Mouse (Mus musculus) v-Abl transformed pro-B cells (cell line): ENCODE measurements around the gene 0610010K14Rik.

ENCODE experiments used
- in situ Hi-C, 2 experiments: fragments of 400-800 bp; cut with MboI; formaldehyde crosslinking; loops; one replicate each; pipeline ENCODE4 v1.15.1; 2025; ENCODE audit not compliant: unreplicated experiment in 2 of 2

The 0610010K14Rik gene

DNA sequence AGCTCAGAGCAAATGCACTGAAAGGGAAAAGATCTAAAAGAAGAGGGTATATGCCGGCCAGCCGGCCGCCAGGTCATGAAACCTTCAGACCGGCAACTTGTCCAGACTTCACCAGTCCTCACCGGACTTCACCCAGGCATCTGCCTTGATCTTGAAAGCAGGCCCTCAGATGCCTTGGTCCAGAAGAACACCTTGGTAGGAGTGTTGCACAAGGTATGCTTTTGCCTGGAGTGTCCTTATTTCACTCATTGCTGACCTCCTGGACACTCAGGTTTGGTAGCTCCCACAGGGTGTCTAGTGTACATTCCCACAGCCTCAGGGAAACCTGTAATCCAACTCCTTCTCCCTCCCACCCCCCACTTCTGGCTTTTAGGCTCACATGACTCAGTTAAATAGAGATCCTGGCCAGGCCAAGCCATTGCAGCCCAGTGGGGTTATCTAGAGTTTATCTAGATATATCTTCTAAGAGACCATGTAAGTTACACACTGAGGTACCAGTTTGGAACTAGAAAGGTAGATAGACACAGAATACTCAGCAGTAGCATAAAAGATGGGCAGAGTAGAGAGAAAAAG lies 37.6 kb downstream of the 0610010K14Rik start:
- in situ Hi-C loops, result loop anchor here (5.0 to 25.0 kb wide), 3 partner anchors 143 to 513 kb away; partner anchors contain the start of genes Asgr1 (in 1 of the 2), Senp3 (in 1 of the 2), Tnfsf12 (in 1 of the 2) and Tnfsf13 (in 1 of the 2)

- in situ Hi-C loops, result loop anchor here in 1 of 2 experiments (10.0 to 25.0 kb wide), 2 partner anchors 244 to 487 kb away; no protein-coding TSS in a partner anchor
Measured at GRCm38 (mm10) chr11:70199107-70199506, 38.6 kb downstream of the 0610010K14Rik start.

DNA sequence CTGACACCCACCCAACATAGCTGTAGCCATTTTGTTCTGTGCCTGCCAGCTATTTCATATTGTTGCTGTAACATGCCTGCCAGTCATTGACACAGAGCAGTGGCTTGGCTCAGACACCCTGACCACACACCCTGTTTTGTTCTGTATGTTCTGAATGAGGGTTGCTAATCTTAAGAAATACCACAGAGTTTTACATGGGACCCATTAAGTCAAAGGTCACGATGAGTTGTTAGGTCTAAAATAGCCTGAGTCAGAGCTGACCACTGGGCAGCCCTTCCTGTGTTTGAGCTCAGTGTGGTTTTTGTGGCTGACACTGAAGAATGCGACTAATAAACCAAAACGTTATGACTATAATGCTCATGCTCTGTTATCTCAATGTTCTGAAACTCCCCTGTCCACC lies 39.4 kb downstream of the 0610010K14Rik start:
- in situ Hi-C loops, result loop anchor here in 1 of 2 experiments (10.0 to 25.0 kb wide), 2 partner anchors 244 to 486 kb away; no protein-coding TSS in a partner anchor

GRCm38 (mm10) chr11:70193354-70194285 lies 44.1 kb downstream of the 0610010K14Rik start:
- in situ Hi-C loops, result loop anchor here in 1 of 2 experiments (10.0 to 25.0 kb wide), 2 partner anchors 239 to 481 kb away; no protein-coding TSS in a partner anchor

DNA sequence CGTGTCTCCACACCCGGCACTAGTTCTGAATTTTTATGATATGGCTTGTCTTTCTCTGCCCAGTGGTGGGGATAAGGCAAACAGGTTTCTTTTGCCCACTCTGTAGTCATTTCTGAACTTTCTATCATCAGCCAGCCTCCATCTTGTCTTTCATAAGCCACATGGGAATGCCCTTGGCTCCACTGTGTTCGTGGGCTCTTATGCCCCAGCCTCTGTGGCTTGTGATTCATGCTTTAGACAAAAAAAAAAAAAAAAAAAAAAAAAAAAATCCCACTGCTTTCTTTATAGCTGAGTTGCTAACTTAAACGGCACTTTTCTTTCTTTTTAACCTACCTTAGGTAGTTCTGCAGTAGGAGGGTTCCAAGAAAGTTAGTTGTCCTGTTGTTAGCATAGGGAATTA lies 45.6 kb downstream of the 0610010K14Rik start:
- in situ Hi-C loops, result loop anchor here in 1 of 2 experiments (10.0 to 25.0 kb wide), 2 partner anchors 237 to 480 kb away; no protein-coding TSS in a partner anchor

GRCm38 (mm10) chr11:70191188-70191587 lies 46.5 kb downstream of the 0610010K14Rik start:
- in situ Hi-C loops, result loop anchor here in 1 of 2 experiments (10.0 to 25.0 kb wide), 2 partner anchors 236 to 479 kb away; no protein-coding TSS in a partner anchor

- in situ Hi-C loops, result loop anchor here in 1 of 2 experiments (10.0 to 25.0 kb wide), 2 partner anchors 235 to 477 kb away; no protein-coding TSS in a partner anchor
Measured at GRCm38 (mm10) chr11:70189319-70190134, 48.2 kb downstream of the 0610010K14Rik start.
